Mouse (Mus musculus) CH12.LX (cell line): ENCODE data around the gene Zfp583. TPM values are rescaled to one million over a fixed set of nuclear protein-coding genes. Genes with fewer than 3 reads are reported as not detected.

ENCODE experiments used
- DNase-seq: peaks from one replicate; pipeline ENCODE4 v3.0.0-alpha.2; 2013; ENCODE audit errors: extremely low read depth
- H3K27ac ChIP-seq: 2 replicates; pipeline ENCODE4 v1.5.1; 2012; ENCODE audit warnings: low read depth, mild to moderate bottlenecking, control low read depth, moderate library complexity; ENCODE audit not compliant: insufficient read depth
- H3K27me3 ChIP-seq: replicated peaks from 2 replicates; pipeline ENCODE3; 2012; ENCODE audit warnings: inconsistent platforms
- H3K36me3 ChIP-seq, 2 experiments: replicated peaks in 1 of 2; 2 replicates each; pipeline versions ENCODE3 to v1.6.1; 2012; ENCODE audit warnings: inconsistent platforms in 1 of 2, low read length in 1 of 2, mild to moderate bottlenecking in 1 of 2, mixed read lengths in 1 of 2, moderate library complexity in 1 of 2; ENCODE audit not compliant: control insufficient read depth in 1 of 2, insufficient read depth in 1 of 2
- H3K4me1 ChIP-seq, 2 experiments: 2 replicates each; pipeline ENCODE4 v1.6.1; 2012; ENCODE audit warnings: inconsistent platforms in 1 of 2, moderate library complexity in 1 of 2; ENCODE audit not compliant: insufficient read depth in 2 of 2, control insufficient read depth in 1 of 2
- H3K4me2 ChIP-seq: 2 replicates; pipeline ENCODE4 v1.6.1; 2012; ENCODE audit warnings: low read depth, mild to moderate bottlenecking, control low read depth; ENCODE audit not compliant: poor library complexity, insufficient read depth, severe bottlenecking
- H3K4me3 ChIP-seq, 3 experiments: fragments of 150-350 bp in 1 of 3; sonication (generic) in 1 of 3; replicated peaks in 1 of 3; 2 replicates each; pipeline versions ENCODE3 to v1.5.1; 2011 to 2012; ENCODE audit warnings: low read depth in 2 of 3, low read length in 2 of 3, mild to moderate bottlenecking in 2 of 3, moderate library complexity in 2 of 3, control low read depth in 1 of 3, improper control_type of control experiment in 1 of 3, inconsistent platforms in 1 of 3, mixed read lengths in 1 of 3; ENCODE audit not compliant: poor library complexity in 1 of 3
- H3K79me2 ChIP-seq: replicated peaks from 2 replicates; pipeline ENCODE4 v1.6.1; 2012; ENCODE audit warnings: mild to moderate bottlenecking, moderate library complexity; ENCODE audit not compliant: control insufficient read depth, poor library complexity, insufficient read depth, severe bottlenecking; ENCODE audit errors: extremely low read depth
- H3K9ac ChIP-seq: 2 replicates; pipeline ENCODE4 v1.6.1; 2012; ENCODE audit warnings: low read depth, mild to moderate bottlenecking, control low read depth, moderate library complexity; ENCODE audit not compliant: insufficient read depth
- H3K9me3 ChIP-seq: replicated peaks from 2 replicates; pipeline ENCODE3; 2012; ENCODE audit warnings: low read length, inconsistent platforms, mixed read lengths
- BHLHE40 ChIP-seq: IDR thresholded peaks from 2 replicates; pipeline ENCODE4 v1.6.1; 2011; ENCODE audit warnings: mild to moderate bottlenecking, low read depth, low read length, improper control_type of control experiment
- CHD1 ChIP-seq: IDR thresholded peaks from 2 replicates; pipeline ENCODE4 v1.6.1; 2012; ENCODE audit warnings: low read depth, low read length, improper control_type of control experiment, inconsistent platforms
- CTCF ChIP-seq, 2 experiments: IDR thresholded peaks in 1 of 2; conservative IDR thresholded peaks in 1 of 2; 2 replicates each; pipeline ENCODE4 v1.5.1; 2011 to 2012; ENCODE audit warnings: low read depth in 2 of 2, low read length in 2 of 2, improper control_type of control experiment in 1 of 2, inconsistent platforms in 1 of 2, mild to moderate bottlenecking in 1 of 2, moderate library complexity in 1 of 2
- ELF1 ChIP-seq: IDR thresholded peaks from 2 replicates; pipeline ENCODE4 v1.6.1; 2014; ENCODE audit warnings: low read depth, mild to moderate bottlenecking, inconsistent platforms, low read length, improper control_type of control experiment
- ETS1 ChIP-seq: conservative IDR thresholded peaks from 2 replicates; pipeline ENCODE4 v1.6.1; 2012; ENCODE audit warnings: low read depth, mild to moderate bottlenecking, inconsistent platforms, low read length, improper control_type of control experiment, moderate library complexity
- GABPA ChIP-seq: IDR thresholded peaks from 2 replicates; pipeline ENCODE4 v1.6.1; 2012; ENCODE audit warnings: low read depth, low read length, improper control_type of control experiment, inconsistent platforms; ENCODE audit not compliant: insufficient replicate concordance
- HCFC1 ChIP-seq: IDR thresholded peaks from 2 replicates; pipeline ENCODE4 v1.6.1; 2012; ENCODE audit warnings: low read depth, mild to moderate bottlenecking, inconsistent platforms, low read length, improper control_type of control experiment
- JUND ChIP-seq: conservative IDR thresholded peaks from 2 replicates; pipeline ENCODE4 v1.6.1; 2011; ENCODE audit warnings: low read depth, low read length, improper control_type of control experiment
- KAT2A ChIP-seq: IDR thresholded peaks from 2 replicates; pipeline ENCODE4 v1.6.1; 2012; ENCODE audit warnings: low read length, improper control_type of control experiment, inconsistent platforms; ENCODE audit not compliant: insufficient replicate concordance
- MAFK ChIP-seq: IDR thresholded peaks from 2 replicates; pipeline ENCODE4 v1.6.1; 2011; ENCODE audit warnings: low read length, improper control_type of control experiment; ENCODE audit not compliant: insufficient replicate concordance
- MAX ChIP-seq: IDR thresholded peaks from 2 replicates; pipeline ENCODE4 v1.6.1; 2011; ENCODE audit warnings: low read length, improper control_type of control experiment
- MEF2A ChIP-seq: IDR thresholded peaks from 2 replicates; pipeline ENCODE4 v1.6.1; 2014; ENCODE audit warnings: low read depth, mild to moderate bottlenecking, inconsistent platforms, low read length, improper control_type of control experiment, borderline replicate concordance
- MYC ChIP-seq: IDR thresholded peaks from 2 replicates; pipeline ENCODE4 v1.6.1; 2011; ENCODE audit warnings: low read depth, mild to moderate bottlenecking, improper control_type of control experiment, low read length
- NELFE ChIP-seq: IDR thresholded peaks from 2 replicates; pipeline ENCODE4 v1.6.1; 2011; ENCODE audit warnings: low read depth, low read length, improper control_type of control experiment
- NRF1 ChIP-seq: IDR thresholded peaks from 2 replicates; pipeline ENCODE4 v1.6.1; 2014; ENCODE audit warnings: low read depth, mild to moderate bottlenecking, inconsistent platforms, low read length, improper control_type of control experiment, moderate library complexity
- PAX5 ChIP-seq: IDR thresholded peaks from 2 replicates; pipeline ENCODE4 v1.6.1; 2012; ENCODE audit warnings: low read length, inconsistent platforms, mixed read lengths
- POLR2AphosphoS2 ChIP-seq: IDR thresholded peaks from 2 replicates; pipeline ENCODE4 v1.6.1; 2011; ENCODE audit warnings: low read depth, low read length, improper control_type of control experiment
- RAD21 ChIP-seq: IDR thresholded peaks from 2 replicates; pipeline ENCODE4 v1.6.1; 2011; ENCODE audit warnings: low read depth, mild to moderate bottlenecking, low read length, improper control_type of control experiment, moderate library complexity
- RCOR1 ChIP-seq: conservative IDR thresholded peaks from 2 replicates; pipeline ENCODE4 v1.6.1; 2012; ENCODE audit warnings: low read depth, mild to moderate bottlenecking, inconsistent platforms, low read length, improper control_type of control experiment
- SIN3A ChIP-seq: IDR thresholded peaks from 2 replicates; pipeline ENCODE4 v1.6.1; 2012; ENCODE audit warnings: low read length, improper control_type of control experiment, inconsistent platforms
- SMC3 ChIP-seq: IDR thresholded peaks from 2 replicates; pipeline ENCODE4 v1.6.1; 2011; ENCODE audit warnings: low read depth, low read length, improper control_type of control experiment
- UBTF ChIP-seq: IDR thresholded peaks from 2 replicates; pipeline ENCODE4 v1.6.1; 2012; ENCODE audit warnings: low read depth, mild to moderate bottlenecking, inconsistent platforms, low read length, improper control_type of control experiment, moderate library complexity
- USF1 ChIP-seq: IDR thresholded peaks from 2 replicates; pipeline ENCODE4 v1.6.1; 2014; ENCODE audit warnings: low read depth, mild to moderate bottlenecking, inconsistent platforms, low read length, improper control_type of control experiment
- USF2 ChIP-seq: conservative IDR thresholded peaks from 2 replicates; pipeline ENCODE4 v1.6.1; 2011; ENCODE audit warnings: low read depth, low read length, improper control_type of control experiment
- ZKSCAN1 ChIP-seq: IDR thresholded peaks from 2 replicates; pipeline ENCODE4 v1.6.1; 2012; ENCODE audit warnings: low read depth, inconsistent platforms, low read length, improper control_type of control experiment, borderline replicate concordance
- ZMIZ1 ChIP-seq: IDR thresholded peaks from 2 replicates; pipeline ENCODE4 v1.6.1; 2012; ENCODE audit warnings: low read depth, mild to moderate bottlenecking, inconsistent platforms, low read length, improper control_type of control experiment
- ZNF384 ChIP-seq: IDR thresholded peaks from 2 replicates; pipeline ENCODE4 v1.6.1; 2012; ENCODE audit warnings: low read depth, low read length, improper control_type of control experiment, inconsistent platforms
- dilution Hi-C: fragments of 300-500 bp; cut with MboI; formaldehyde crosslinking; loops from 2 replicates; pipeline ENCODE4 v1.14.3; 2020; ENCODE audit warnings: low sequenced_read_pairs; ENCODE audit not compliant: extremely low pct_unique_long_range_greater_than_20kb, extremely low pct_ligation_motif_present
- in situ Hi-C: fragments of 300-500 bp; cut with MboI; formaldehyde crosslinking; loops from 3 replicates; pipeline ENCODE4 v1.14.3; 2019; ENCODE audit warnings: low sequenced_read_pairs, low pct_ligation_motif_present, low pct_unique_long_range_greater_than_20kb, mixed read lengths
- polyA plus RNA-seq: library from polyadenylated mRNA; unstranded; fragments of >175 nt; gene quantifications from 2 replicates; pipeline ENCODE4 v1.2.1, GENCODE M21; 2012; ENCODE audit warnings: low read depth; ENCODE audit not compliant: insufficient read length
- total RNA-seq, 2 experiments: library from RNA; depleted of rRNA; stranded (reverse); fragments of 300-350 nt in 1 of 2; fragments of >200 nt in 1 of 2; gene quantifications; 2 replicates each; pipeline ENCODE4 v1.2.3; 2012 to 2014

Gene Zfp583
- total and polyA plus RNA-seq, 3 experiments = not detected

DNA sequence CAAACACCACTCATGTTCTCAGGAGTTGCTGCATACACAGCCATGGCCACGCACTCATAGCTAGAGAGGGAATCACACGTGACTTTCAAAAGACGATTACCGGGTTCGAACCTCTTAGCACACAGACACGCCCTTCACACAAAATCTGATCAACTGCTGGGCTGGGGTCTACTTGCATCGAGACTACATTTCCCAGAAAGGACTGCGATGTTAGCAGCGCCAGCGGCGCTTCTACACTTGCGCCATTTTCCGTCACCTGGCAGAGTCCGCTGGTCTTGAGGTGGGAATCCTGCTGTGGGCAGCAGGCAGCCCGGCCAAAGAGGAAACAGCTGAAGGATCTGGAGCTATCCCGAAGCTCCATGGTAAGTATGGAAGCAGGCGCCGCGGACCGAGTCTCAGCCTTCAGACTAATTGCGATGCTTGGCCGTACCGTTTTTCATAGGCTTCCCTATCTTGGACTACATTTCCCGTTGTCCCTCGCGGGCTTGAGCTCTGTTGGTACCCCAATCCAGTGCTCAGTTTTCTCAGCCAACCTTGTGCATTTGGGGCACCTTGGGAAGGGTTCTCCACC is 12.5 kb upstream of the Zfp583 start, which contains the start of gene Gm3854:
Gm3854 (plus strand) TSS at position 259 of the 571 bp plus-strand sequence.
- TF ChIP-seq RAD21 (no peak), UBTF (no peak)
- TF ChIP-seq, all 38 proteins: peak for 0
- Histone ChIP-seq H3K4me3 (no peak within 1 kb of the TSS), H3K27me3 (peaks cover 23% of the 10 kb centered on the region), H3K36me3 (no peaks in the 10 kb centered on the region), H3K79me2 (no peaks in the 10 kb centered on the region), H3K4me1 (no peaks in the 10 kb centered on the region), H3K9ac (no peak within 1 kb of the TSS), H3K4me2 (no peak within 1 kb of the TSS), H3K27ac (no peak within 1 kb of the TSS), H3K9me3 (peaks cover 6% of the 10 kb centered on the region)
- in situ Hi-C loops (no loop called here), dilution Hi-C loops (no loop called here)
- DNase-seq = no peak

DNA sequence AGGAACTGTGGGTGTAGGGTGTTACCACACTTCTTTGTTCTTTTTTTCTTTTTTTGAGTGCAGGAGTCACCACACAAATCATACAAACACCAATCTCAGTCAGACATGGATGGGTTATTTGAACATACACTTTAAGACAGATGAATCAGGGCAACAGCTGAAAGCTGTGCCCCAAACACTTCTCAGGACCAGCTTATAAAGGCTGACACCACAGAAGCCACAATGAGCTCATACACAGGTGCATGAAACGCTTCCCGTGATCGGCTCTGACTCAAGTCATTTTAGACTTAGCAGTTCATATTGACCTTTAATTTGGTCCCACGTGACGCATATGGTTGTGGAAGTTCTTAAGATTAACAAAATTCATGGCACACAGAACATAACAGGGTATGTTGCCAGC is 8.8 kb upstream of the Zfp583 start:
- no peak for DNase-seq

DNA sequence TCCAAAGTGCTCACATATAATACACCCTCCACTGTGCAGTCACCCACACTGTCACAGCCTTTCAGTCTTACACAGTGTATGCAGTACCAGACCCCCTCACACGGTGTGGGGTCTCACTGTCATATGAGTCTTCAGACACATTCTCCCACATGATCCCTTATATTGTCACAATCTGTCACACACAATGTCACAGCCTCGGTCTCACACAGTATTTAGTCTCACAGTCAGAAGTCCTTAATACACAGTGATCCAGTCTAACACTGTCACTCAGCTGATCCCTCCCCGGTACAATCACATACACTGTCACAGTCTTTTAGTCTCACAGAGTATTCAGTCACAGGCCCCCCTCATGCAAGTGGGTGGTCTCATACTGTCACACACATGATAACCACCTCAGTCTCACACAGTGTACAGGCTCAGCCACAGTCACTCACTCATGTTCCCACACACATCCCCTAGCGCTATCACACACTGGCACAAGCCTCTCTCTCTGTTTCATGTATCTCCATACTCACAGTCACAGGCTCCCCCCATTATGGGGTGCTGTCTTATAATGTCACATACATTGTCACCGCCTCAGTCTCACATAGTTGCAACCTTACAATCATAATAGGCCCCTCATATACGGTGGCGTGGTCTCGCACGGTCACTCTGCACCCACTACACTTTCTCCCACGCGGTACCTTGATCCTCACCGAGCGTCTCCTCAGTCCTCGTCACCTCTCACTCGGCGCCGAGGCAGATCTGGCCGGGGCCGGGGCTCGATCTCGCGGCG is 440 bp downstream of the Zfp583 start:
- Histone ChIP-seq H3K9me3 (no peaks in the 10 kb centered on the region), H3K4me1 (no peaks in the 10 kb centered on the region), H3K4me2 (no peak overlapping the region), H3K4me3 (no peak overlapping the region), H3K79me2 (no peaks in the 10 kb centered on the region), H3K27ac (no peak overlapping the region), H3K9ac (no peak overlapping the region), H3K36me3 (no peaks in the 10 kb centered on the region), H3K27me3 (peaks cover 22% of the 10 kb centered on the region)
- TF ChIP-seq BHLHE40 (no peak), MEF2A (no peak), ETS1 (no peak), MAX (no peak), PAX5 (no peak), RAD21 (no peak), CHD1 (no peak), JUND (no peak), SIN3A (no peak), USF1 (no peak), MAFK (no peak), NRF1 (no peak), NELFE (no peak), HCFC1 (no peak)
- DNase-seq = no peak
- dilution Hi-C loops (no loop called here), in situ Hi-C loops (no loop called here)

More for the DNA sequence above, 8.8 kb upstream of the Zfp583 start:
- Histone ChIP-seq H3K4me1 (no peaks in the 10 kb centered on the region), H3K4me2 (no peak overlapping the region), H3K9ac (no peak overlapping the region), H3K79me2 (no peaks in the 10 kb centered on the region), H3K9me3 (peaks cover 6% of the 10 kb centered on the region), H3K27ac (no peak overlapping the region), H3K27me3 (peaks cover 30% of the 10 kb centered on the region), H3K4me3 (no peak overlapping the region), H3K36me3 (no peaks in the 10 kb centered on the region)
- dilution Hi-C loops = no loop called here
- in situ Hi-C loops = no loop called here
- TF ChIP-seq USF1 = no peak
- TF ChIP-seq CHD1 = no peak
- TF ChIP-seq MAFK = no peak
- TF ChIP-seq HCFC1 = no peak
- no peak for TF ChIP-seq NELFE
- TF ChIP-seq CTCF (conservative IDR thresholded peaks at IDR 0.05 in 1 of 2, IDR thresholded peaks at IDR 0.05 in 1 of 2; ENCODE audit: low read depth in 2 of 2, low read length in 2 of 2) = no peak
- TF ChIP-seq KAT2A = no peak
- no peak for TF ChIP-seq ZMIZ1
- no peak for TF ChIP-seq GABPA
- no peak for TF ChIP-seq POLR2AphosphoS2
- TF ChIP-seq ZKSCAN1 = no peak
- no peak for TF ChIP-seq UBTF
- no peak for TF ChIP-seq JUND
- no peak for TF ChIP-seq RCOR1
- no peak for TF ChIP-seq MYC
- no peak for TF ChIP-seq SMC3
- TF ChIP-seq USF2 = no peak
- TF ChIP-seq ELF1 = no peak
- TF ChIP-seq ZNF384 = no peak
- TF ChIP-seq, all 38 proteins: peak for 0
